Mouse (Mus musculus): Measurements from ENCODE around the gene Chrna3. TPM values are rescaled to one million over a fixed set of nuclear protein-coding genes. Genes with fewer than 3 reads are reported as not detected.
A peak's percentile ranks its signal among the peaks of the same experiment; 100 is the strongest.

Gene Chrna3
- polyA plus RNA-seq, 1 experiment from 2014 or later, result 13.4 TPM

- ATAC-seq (ENCODE audit: insufficient number of reproducible peaks, insufficient read depth, low FRiP score, low read depth), result peak; percentile 76; the same call in 1 of the 2 replicates
- Histone ChIP-seq H3K9me3 (ENCODE audit: control insufficient read depth, low read depth, low read length) (no peaks in the 10 kb centered on the region), H3K4me2 (replicated peaks; ENCODE audit: low read depth, low read length) (peak overlapping the region; percentile 94), H3K27me3 (ENCODE audit: control insufficient read depth, insufficient read depth, low read length) (peaks cover 13% of the 10 kb centered on the region; the same call in 1 of the 2 replicates), H3K27ac (ENCODE audit: low read length) (no peak overlapping the region), H3K4me3 (ENCODE audit: low read depth, low read length) (peak overlapping the region; percentile 55), H3K36me3 (ENCODE audit: control insufficient read depth, insufficient read depth, low read length) (no peaks in the 10 kb centered on the region), H3K4me1 (ENCODE audit: control insufficient read depth, insufficient read depth, low read length) (no peaks in the 10 kb centered on the region), H3K9ac (replicated peaks; ENCODE audit: low read depth, low read length) (peak overlapping the region; percentile 21; the same call in 1 of the 2 replicates)
- under 1% methylated on average over 76 of the region's 85 CpGs for WGBS
Measured at GRCm38 (mm10) chr9:54981291-54982191, 44.8 kb downstream of the Chrna3 start.

DNA sequence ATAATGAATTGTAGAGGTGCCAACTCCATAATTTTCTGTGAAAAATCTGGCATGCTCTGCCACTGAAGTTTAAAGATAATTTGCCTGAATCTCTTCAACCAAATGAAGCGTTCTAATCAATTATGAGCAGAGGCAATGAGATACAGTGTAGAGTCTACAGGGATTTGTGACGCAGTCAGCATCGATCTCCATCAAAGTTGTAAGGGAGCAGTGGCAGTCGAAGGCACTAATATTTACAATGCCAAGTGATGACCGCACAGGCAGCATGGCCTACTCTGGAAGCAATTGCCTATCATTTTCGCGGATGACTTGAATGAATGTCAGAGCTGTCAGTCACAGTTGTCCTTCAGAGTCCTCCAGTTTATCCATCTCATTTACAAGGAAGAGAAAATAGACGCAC lies 45.7 kb downstream of the Chrna3 start, which contains the start of gene Chrna5:
Gene Chrna5 (plus strand): TSS at position 207 of the 400 bp plus-strand sequence.
- Histone ChIP-seq H3K4me1 (ENCODE audit: control insufficient read depth, insufficient read depth, low read length) (no peaks in the 10 kb centered on the region), H3K9ac (replicated peaks; ENCODE audit: low read depth, low read length) (peak within 1 kb of the TSS; percentile 21; the same call in 1 of the 2 replicates), H3K4me2 (replicated peaks; ENCODE audit: low read depth, low read length) (peak within 1 kb of the TSS; percentile 94), H3K27ac (ENCODE audit: low read length) (no peak within 1 kb of the TSS), H3K4me3 (ENCODE audit: low read depth, low read length) (peak within 1 kb of the TSS; percentile 55), H3K27me3 (ENCODE audit: control insufficient read depth, insufficient read depth, low read length) (peaks cover 13% of the 10 kb centered on the region; the same call in 1 of the 2 replicates), H3K9me3 (ENCODE audit: control insufficient read depth, low read depth, low read length) (no peaks in the 10 kb centered on the region), H3K36me3 (ENCODE audit: control insufficient read depth, insufficient read depth, low read length) (no peaks in the 10 kb centered on the region)
- 63% methylated on average over 8 of the region's 8 CpGs for WGBS
- ATAC-seq (ENCODE audit: insufficient number of reproducible peaks, insufficient read depth, low FRiP score, low read depth), result no peak

- H3K4me1 ChIP-seq (ENCODE audit: control insufficient read depth, insufficient read depth, low read length), result no peaks in the 10 kb centered on the region
- H3K27ac ChIP-seq (ENCODE audit: low read length), result no peak overlapping the region
- no peak for ATAC-seq (ENCODE audit: insufficient number of reproducible peaks, insufficient read depth, low FRiP score, low read depth)
- 54% methylated on average over 8 of the region's 8 CpGs for WGBS
- H3K9me3 ChIP-seq (ENCODE audit: control insufficient read depth, low read depth, low read length), result no peaks in the 10 kb centered on the region
- H3K9ac ChIP-seq (replicated peaks; ENCODE audit: low read depth, low read length), result no peak overlapping the region
- H3K4me2 ChIP-seq (replicated peaks; ENCODE audit: low read depth, low read length), result no peak overlapping the region
- no peaks in the 10 kb centered on the region for H3K27me3 ChIP-seq (ENCODE audit: control insufficient read depth, insufficient read depth, low read length)
- no peak overlapping the region for H3K4me3 ChIP-seq (ENCODE audit: low read depth, low read length)
- H3K36me3 ChIP-seq (ENCODE audit: control insufficient read depth, insufficient read depth, low read length), result no peaks in the 10 kb centered on the region
Measured at GRCm38 (mm10) chr9:54969972-54970637, 56.3 kb downstream of the Chrna3 start.

- Histone ChIP-seq H3K27me3 (ENCODE audit: control insufficient read depth, insufficient read depth, low read length) (no peaks in the 10 kb centered on the region), H3K4me3 (ENCODE audit: low read depth, low read length) (no peak overlapping the region)
- ATAC-seq (ENCODE audit: insufficient number of reproducible peaks, insufficient read depth, low FRiP score, low read depth), result no peak
Measured at GRCm38 (mm10) chr9:54963669-54964068, 62.7 kb downstream of the Chrna3 start.

DNA sequence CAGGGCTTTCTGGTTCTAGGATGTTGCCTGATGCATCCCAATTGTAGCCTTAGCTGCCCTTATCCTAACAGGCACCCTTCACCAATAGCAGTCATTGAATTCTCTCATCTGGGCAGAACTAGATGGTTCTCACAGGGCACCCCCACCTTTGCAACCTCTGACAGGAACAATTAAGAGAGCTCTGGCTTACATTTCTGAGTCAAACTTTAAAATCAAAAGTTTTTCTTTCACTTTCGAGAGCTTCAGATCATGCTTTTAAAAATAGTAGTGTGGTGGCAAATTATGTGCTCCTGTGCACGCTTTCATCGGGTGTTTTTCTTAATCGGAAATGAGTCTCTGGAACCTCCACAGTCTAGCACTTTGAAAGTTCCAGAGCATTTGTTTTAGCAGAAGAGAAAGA lies 65.3 kb downstream of the Chrna3 start:
- Histone ChIP-seq H3K9me3 (ENCODE audit: control insufficient read depth, low read depth, low read length) (no peaks in the 10 kb centered on the region), H3K36me3 (ENCODE audit: control insufficient read depth, insufficient read depth, low read length) (peaks cover 27% of the 10 kb centered on the region), H3K4me2 (replicated peaks; ENCODE audit: low read depth, low read length) (no peak overlapping the region), H3K4me3 (ENCODE audit: low read depth, low read length) (no peak overlapping the region), H3K27me3 (ENCODE audit: control insufficient read depth, insufficient read depth, low read length) (no peaks in the 10 kb centered on the region), H3K4me1 (ENCODE audit: control insufficient read depth, insufficient read depth, low read length) (no peaks in the 10 kb centered on the region), H3K27ac (ENCODE audit: low read length) (no peak overlapping the region), H3K9ac (replicated peaks; ENCODE audit: low read depth, low read length) (no peak overlapping the region)
- no peak for ATAC-seq (ENCODE audit: insufficient number of reproducible peaks, insufficient read depth, low FRiP score, low read depth)
- 92% methylated on average over 4 of the region's 4 CpGs for WGBS

More at GRCm38 (mm10) chr9:54963669-54964068, 62.7 kb downstream of the Chrna3 start:
- Histone ChIP-seq H3K27ac (ENCODE audit: low read length) (no peak overlapping the region), H3K9me3 (ENCODE audit: control insufficient read depth, low read depth, low read length) (no peaks in the 10 kb centered on the region), H3K9ac (replicated peaks; ENCODE audit: low read depth, low read length) (no peak overlapping the region), H3K36me3 (ENCODE audit: control insufficient read depth, insufficient read depth, low read length) (peaks cover 8% of the 10 kb centered on the region), H3K4me2 (replicated peaks; ENCODE audit: low read depth, low read length) (no peak overlapping the region), H3K4me1 (ENCODE audit: control insufficient read depth, insufficient read depth, low read length) (no peaks in the 10 kb centered on the region)

Other genes starting within 250 kb of the Chrna3 start
- gene Ireb2, start 162.8 kb downstream of the Chrna3 start, polyA plus RNA-seq (2014; fragmentation: Nextera tagmentation; extraction: Ambion mirVana), result 43.4 and 46.8 TPM in 2 replicates
- 4.8 and 5.3 TPM in 2 replicates for gene Hykk, start 109.3 kb downstream of the Chrna3 start, polyA plus RNA-seq (2014; fragmentation: Nextera tagmentation; extraction: Ambion mirVana)
- gene Psma4, start 75.8 kb downstream of the Chrna3 start, polyA plus RNA-seq (2014; fragmentation: Nextera tagmentation; extraction: Ambion mirVana), result 274 and 278 TPM in 2 replicates
- 0.48 and 0.68 TPM in 2 replicates for gene AY074887, start 75.6 kb downstream of the Chrna3 start, polyA plus RNA-seq (2014; fragmentation: Nextera tagmentation; extraction: Ambion mirVana)
- gene Chrna5, start 45.7 kb downstream of the Chrna3 start, polyA plus RNA-seq (2014; fragmentation: Nextera tagmentation; extraction: Ambion mirVana), result 2.9 and 4.4 TPM in 2 replicates
- gene Chrnb4, start 22.2 kb upstream of the Chrna3 start, polyA plus RNA-seq (2014; fragmentation: Nextera tagmentation; extraction: Ambion mirVana), result 6.0 and 7.6 TPM in 2 replicates
- gene Ube2q2, start 122.3 kb upstream of the Chrna3 start, polyA plus RNA-seq (2014; fragmentation: Nextera tagmentation; extraction: Ambion mirVana), result 24.8 and 35.2 TPM in 2 replicates
- 60.0 and 63.5 TPM in 2 replicates for gene Fbxo22, start 182.4 kb upstream of the Chrna3 start, polyA plus RNA-seq (2014; fragmentation: Nextera tagmentation; extraction: Ambion mirVana)

Measured in stomach, embryonic 14.5 days (tissue).